Mouse (Mus musculus) CH12F3 (cell line): Measurements from ENCODE around the gene Baiap2.

Experiments used
- in situ Hi-C: fragments of 300-500 bp; cut with MboI; formaldehyde crosslinking; loops from 2 replicates; pipeline ENCODE4 v1.14.3; 2020; ENCODE audit warnings: low sequenced_read_pairs

Gene Baiap2

GRCm38 (mm10) chr11:120007496-120008080, 65.0 kb downstream of the Baiap2 start:
- in situ Hi-C loops: no loop called here

DNA sequence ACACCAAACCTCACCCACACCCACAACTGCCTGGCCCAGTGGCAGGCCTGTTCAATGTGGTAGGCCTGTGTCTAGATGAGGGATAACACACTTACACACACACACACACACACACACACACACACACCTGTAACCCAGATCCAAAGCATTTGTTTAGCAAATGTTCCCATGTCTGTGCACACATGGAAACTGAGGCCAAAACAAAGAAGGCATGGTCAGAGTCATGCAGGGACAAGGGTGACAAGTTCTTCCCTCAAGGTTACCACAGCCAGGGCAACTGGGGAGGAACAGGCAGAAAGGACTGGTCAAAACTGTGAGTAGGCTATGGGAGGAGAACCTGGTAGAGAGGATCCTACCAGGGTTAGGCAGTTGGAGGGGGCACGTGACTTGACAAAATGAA, 65.9 kb downstream of the Baiap2 start:
- in situ Hi-C loops: no loop called here

- in situ Hi-C loops: no loop called here
Measured at GRCm38 (mm10) chr11:120008956-120009355, 66.4 kb downstream of the Baiap2 start.

DNA sequence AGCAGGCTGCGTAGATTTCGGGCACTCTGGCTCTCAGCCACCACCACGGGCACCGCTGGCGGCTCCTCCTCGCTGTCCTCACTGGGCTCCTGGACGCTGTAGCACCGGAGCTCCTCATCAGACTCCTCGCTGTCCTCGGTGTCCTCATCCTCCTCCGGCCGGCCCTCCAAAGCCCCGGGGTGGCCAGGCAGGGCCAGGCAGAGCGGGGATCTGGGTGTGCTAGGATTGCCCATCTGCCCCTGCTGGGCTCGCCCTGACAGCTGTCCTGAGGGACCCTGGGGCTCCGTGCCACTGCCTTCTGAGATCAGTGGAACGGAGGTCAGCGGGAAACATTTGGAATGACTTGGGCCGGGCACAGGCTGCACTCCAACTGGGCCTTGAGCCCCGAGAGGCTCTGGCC, 67.4 kb downstream of the Baiap2 start:
- in situ Hi-C loops: no loop called here

DNA sequence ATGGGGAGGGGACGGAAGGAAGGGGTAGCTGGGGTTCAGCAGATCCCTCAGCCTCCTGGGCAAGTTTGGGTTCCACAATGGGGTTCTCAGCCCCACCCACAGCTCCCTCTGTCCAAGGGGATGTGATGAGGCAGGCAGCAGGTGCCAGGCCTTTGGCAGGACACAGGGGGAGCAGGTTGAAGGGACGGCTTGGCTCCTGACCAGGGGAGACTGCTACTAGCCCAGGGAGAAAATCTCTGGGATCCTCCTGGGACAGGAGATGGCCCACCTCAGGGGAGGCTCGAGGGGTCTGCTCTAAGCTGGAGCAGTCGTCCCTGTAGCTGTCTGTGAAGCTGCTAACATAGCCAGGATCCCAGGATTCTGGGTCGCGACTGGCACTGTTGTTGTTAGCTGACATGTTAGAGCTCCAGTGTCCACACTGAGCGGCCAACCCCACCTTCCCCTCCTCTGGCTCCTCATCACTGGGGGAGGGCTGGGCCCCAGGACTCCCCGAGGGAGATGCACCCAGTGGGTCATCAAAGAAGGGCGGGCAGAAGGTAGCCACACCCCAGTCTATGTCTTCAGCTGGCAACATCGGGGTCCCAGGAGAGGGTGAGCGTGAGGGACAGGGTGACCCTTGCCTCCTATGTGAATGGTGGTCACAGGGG, 68.7 kb downstream of the Baiap2 start:
- in situ Hi-C loops: no loop called here

GRCm38 (mm10) chr11:120011761-120012560, 69.4 kb downstream of the Baiap2 start:
- in situ Hi-C loops: no loop called here

DNA sequence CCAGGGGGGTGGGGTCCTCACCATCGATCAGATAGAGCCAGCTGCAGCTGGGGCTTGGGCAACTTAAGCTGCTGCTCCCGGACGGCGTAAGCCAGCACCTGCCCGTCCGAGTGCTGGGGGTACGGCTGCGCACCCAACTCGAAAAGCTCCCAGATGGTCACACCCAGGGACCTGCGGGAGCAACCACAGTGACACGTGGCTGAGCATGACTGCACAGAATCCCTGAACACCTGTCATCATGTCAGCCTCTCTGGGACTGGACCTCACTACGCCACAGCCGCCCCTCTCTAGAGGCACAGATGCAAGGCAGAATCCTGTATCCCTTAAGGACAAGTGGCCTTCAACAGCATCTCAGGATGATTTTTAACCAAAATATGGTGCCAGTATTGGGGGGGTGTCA, 70.1 kb downstream of the Baiap2 start:
- in situ Hi-C loops: no loop called here

- in situ Hi-C loops: no loop called here
Measured at GRCm38 (mm10) chr11:120013174-120013711, 70.7 kb downstream of the Baiap2 start.

GRCm38 (mm10) chr11:120014758-120015157, 72.2 kb downstream of the Baiap2 start:
- in situ Hi-C loops: no loop called here

DNA sequence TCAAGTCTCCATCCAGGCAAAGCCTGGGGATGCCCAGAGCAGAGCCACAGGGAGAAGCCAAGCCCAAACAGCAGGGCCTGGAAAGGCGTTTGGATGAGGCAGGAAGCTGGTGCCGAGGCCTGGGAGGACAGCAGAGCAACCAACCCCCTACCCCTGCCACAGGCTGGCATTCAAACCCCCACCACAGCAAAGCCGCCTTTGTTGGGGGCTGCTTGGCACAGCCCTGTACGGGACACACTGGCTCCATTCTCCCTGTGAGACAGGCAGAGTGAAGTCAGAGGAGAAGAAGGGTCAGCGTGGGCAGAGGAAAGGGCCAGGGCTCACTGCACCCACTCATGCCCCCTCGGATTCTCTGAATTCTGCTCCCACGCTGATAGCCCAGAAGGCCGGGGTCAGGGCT, 74.4 kb downstream of the Baiap2 start:
- in situ Hi-C loops: no loop called here

GRCm38 (mm10) chr11:120019542-120020440, 77.2 kb downstream of the Baiap2 start:
- in situ Hi-C loops: no loop called here

DNA sequence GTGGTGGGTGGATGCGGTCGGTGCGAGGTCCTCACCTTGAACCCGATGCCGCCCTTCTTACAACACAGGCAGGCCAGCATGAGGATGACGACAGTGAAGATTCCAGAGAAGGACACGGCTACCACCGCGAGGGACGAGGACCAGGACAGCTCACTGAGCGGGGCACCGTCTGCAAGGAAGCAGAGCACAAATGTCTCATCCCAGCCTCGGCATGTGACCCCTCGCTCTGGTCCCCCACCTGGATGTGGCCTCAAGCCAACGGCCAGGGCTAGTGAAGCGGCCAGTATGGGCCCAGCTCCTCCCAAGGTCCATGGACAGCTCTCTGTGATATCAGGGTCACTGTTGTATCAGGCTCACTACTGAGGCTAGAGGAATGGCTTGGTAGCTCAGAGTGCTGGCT, 78.8 kb downstream of the Baiap2 start:
- in situ Hi-C loops: no loop called here

DNA sequence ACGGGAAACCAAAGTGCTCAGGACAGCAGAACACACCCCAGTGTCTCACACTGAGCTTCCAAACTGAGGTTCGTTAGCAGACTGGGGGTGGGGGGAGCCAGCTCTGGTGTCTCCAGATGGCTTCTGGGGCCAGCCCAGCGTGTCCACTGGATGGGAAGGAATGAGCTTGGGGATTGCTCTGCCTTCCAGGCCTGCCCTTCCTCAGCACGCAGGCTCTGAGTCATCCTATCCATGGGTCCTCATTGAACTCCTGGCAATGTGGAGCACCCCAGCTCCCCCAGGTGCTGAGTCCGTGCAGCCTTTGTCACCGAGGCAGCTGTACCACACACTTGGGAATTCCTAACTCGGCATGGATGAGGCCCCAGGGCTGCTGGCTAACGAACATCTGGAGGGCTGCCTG, 79.7 kb downstream of the Baiap2 start:
- in situ Hi-C loops: no loop called here

- in situ Hi-C loops: no loop called here
Measured at GRCm38 (mm10) chr11:120022841-120023240, 80.3 kb downstream of the Baiap2 start.

DNA sequence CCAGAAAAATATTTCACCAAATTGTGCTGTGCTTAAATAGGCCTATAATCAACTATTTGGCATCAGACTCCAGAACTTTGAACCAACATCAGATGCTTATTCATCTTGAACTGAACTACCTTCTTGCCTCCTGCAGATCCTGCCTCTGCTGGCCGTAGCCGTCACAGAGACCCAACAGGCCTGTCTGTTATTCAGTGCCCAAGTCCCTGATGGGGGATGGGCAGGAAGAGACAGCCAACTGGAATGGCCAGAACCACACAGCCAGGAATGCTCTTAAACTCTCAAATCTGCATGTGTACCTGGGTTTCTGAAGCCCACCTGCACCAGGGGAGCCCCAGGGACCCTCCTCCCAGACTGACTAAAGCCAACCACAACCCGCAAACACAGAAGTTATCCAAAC, 84.4 kb downstream of the Baiap2 start:
- in situ Hi-C loops: no loop called here

- in situ Hi-C loops: no loop called here
Measured at GRCm38 (mm10) chr11:120028319-120029092, 85.9 kb downstream of the Baiap2 start.

DNA sequence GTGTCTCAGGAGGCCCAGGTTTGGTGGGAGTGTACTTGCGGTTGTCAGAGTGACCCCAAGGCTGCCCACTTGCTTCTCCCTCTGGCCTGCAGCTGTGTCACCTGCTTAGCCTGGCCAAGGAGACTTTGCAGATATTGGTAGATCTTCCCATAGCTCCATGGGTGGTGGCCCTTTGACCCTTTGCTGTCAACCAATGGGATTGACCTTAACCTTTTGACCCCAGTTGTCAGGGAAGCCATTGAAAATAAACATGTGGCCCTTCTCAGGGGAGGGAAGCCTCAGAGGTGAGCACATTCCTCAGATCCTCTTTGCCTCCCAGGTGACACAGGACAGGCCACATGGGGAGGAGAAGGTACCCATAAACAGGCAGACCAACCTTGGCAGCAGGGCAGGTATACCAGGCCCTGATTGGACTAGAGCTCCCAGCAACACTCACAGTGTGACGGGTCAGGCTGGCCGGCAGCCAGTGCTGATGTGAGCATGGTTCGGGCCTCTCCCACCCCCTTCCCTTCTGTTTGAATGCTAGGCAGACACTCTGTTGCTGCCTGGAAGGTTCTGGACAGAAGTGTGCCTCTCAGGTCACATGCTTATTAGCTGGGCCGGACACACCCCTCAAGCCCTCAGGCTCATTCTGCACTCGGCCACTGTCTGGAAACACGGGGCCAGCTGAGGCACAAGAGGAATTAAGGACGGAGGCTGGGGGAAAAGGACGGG, 87.0 kb downstream of the Baiap2 start:
- in situ Hi-C loops: no loop called here

- in situ Hi-C loops: no loop called here
Measured at GRCm38 (mm10) chr11:120030145-120030901, 87.8 kb downstream of the Baiap2 start.

- in situ Hi-C loops: no loop called here
Measured at GRCm38 (mm10) chr11:120032052-120032451, 89.5 kb downstream of the Baiap2 start.
